In genomic region chr6:99950811-99951210, GRCm38 (mm10) we compare ENCODE assay signal across 28 mouse cellular contexts.
DNase-seq lines count a peak whose midpoint lies in the region; ATAC-seq and TF ChIP-seq lines count a peak whose summit lies in the region.
"Had no signal": no experiment of that assay in that cellular context is flagged by ENCODE, and none has a peak within 500 bp of the region (broad histone marks: within the 10 kb centered on the region; RNA-seq: fewer than 3 reads in every experiment).

No protein-coding gene starts in this region.

- ATAC-seq in midbrain, embryonic 14.5 days (ENCODE audit: low FRiP score, low TSS enrichment), result no peak
- ATAC-seq: CD4-positive, CD25-positive, alpha-beta regulatory T cell, adult 4 months; forebrain, embryonic 15.5 days; hindbrain, embryonic 16.5 days; intestine, embryonic 15.5 days had no signal

- H3K36me3 ChIP-seq in testis, adult 2 months (ENCODE audit: control insufficient read depth, insufficient read depth, low read length), result no peaks in the 10 kb centered on the region
- H3K36me3 ChIP-seq in midbrain, embryonic 14.5 days (ENCODE audit: control insufficient read depth, insufficient read depth, low read length), result no peaks in the 10 kb centered on the region
- H3K36me3 ChIP-seq: embryonic facial prominence, embryonic 10.5 days; embryonic facial prominence, embryonic 13.5 days; forebrain, embryonic 12.5 days; forebrain, embryonic 15.5 days; hindbrain, embryonic 10.5 days; hindbrain, embryonic 13.5 days; intestine, embryonic 15.5 days had no signal

- no peak for TF ChIP-seq POLR2A in testis, adult 2 months (IDR thresholded peaks at IDR 0.05; ENCODE audit: control insufficient read depth, low read depth, low read length)

- H3K9me3 ChIP-seq in midbrain, embryonic 14.5 days (ENCODE audit: control insufficient read depth, low read length), result no peaks in the 10 kb centered on the region
- H3K9me3 ChIP-seq: embryonic facial prominence, embryonic 10.5 days; embryonic facial prominence, embryonic 13.5 days; forebrain, embryonic 12.5 days; forebrain, embryonic 15.5 days; hindbrain, embryonic 10.5 days; hindbrain, embryonic 13.5 days; intestine, embryonic 15.5 days had no signal

- H3K4me3 ChIP-seq in testis, adult 2 months (ENCODE audit: control insufficient read depth, low read depth, low read length), result peak overlapping the region; percentile 27
- H3K4me3 ChIP-seq in midbrain, embryonic 14.5 days (replicated peaks; ENCODE audit: low read depth, low read length), result no peak overlapping the region
- H3K4me3 ChIP-seq: embryonic facial prominence, embryonic 10.5 days; embryonic facial prominence, embryonic 13.5 days; erythroblast, embryonic 14.5 days; forebrain, embryonic 12.5 days; forebrain, embryonic 15.5 days; heart, adult 2 months; hindbrain, embryonic 10.5 days; hindbrain, embryonic 13.5 days; intestine, embryonic 15.5 days had no signal

- no peak overlapping the region for H3K27ac ChIP-seq in testis, adult 2 months (ENCODE audit: control insufficient read depth, insufficient read depth, low read depth, low read length)
- no peak overlapping the region for H3K27ac ChIP-seq in midbrain, embryonic 14.5 days (replicated peaks; ENCODE audit: low read depth, low read length)
- H3K27ac ChIP-seq: embryonic facial prominence, embryonic 10.5 days; embryonic facial prominence, embryonic 13.5 days; forebrain, embryonic 12.5 days; forebrain, embryonic 15.5 days; heart, adult 2 months; hindbrain, embryonic 10.5 days; hindbrain, embryonic 13.5 days; intestine, embryonic 15.5 days had no signal

- peaks cover 4% of the 10 kb centered on the region for H3K4me1 ChIP-seq in testis, adult 2 months (ENCODE audit: control insufficient read depth, insufficient read depth, low read length)
- H3K4me1 ChIP-seq in midbrain, embryonic 14.5 days (ENCODE audit: control insufficient read depth, insufficient read depth, low read length), result peaks cover 19% of the 10 kb centered on the region
- H3K4me1 ChIP-seq: intestine, embryonic 15.5 days had no signal

- 94% methylated on average over 8 of the region's 8 CpGs for WGBS in midbrain, embryonic 14.5 days

- H3K4me2 ChIP-seq in midbrain, embryonic 14.5 days (ENCODE audit: low read length), result no peak overlapping the region
- H3K4me2 ChIP-seq: embryonic facial prominence, embryonic 13.5 days; forebrain, embryonic 12.5 days; forebrain, embryonic 15.5 days; heart, embryonic 11.5 days; hindbrain, embryonic 13.5 days; intestine, embryonic 15.5 days had no signal

- H3K27me3 ChIP-seq in testis, adult 2 months (ENCODE audit: control insufficient read depth, insufficient read depth, low read length), result no peaks in the 10 kb centered on the region
- H3K27me3 ChIP-seq in midbrain, embryonic 14.5 days (ENCODE audit: control insufficient read depth, insufficient read depth, low read length), result no peaks in the 10 kb centered on the region
- H3K27me3 ChIP-seq: embryonic facial prominence, embryonic 13.5 days; forebrain, embryonic 12.5 days; forebrain, embryonic 15.5 days; intestine, embryonic 15.5 days had no signal

- DNase-seq in testis, postnatal 14 days (ENCODE audit: low spot score), result no peak
- DNase-seq in ES-CJ7 (ENCODE audit: low read depth, low spot score) (peak; percentile 62), ZHBTc4 (ENCODE audit: low read depth, low spot score) (peak; percentile 29)
- no peak for DNase-seq in heart, adult 8-10 months (ENCODE audit: low spot score)
- DNase-seq in cerebellum, adult 8-10 months, result no peak
- no peak for DNase-seq in midbrain, embryonic 14.5 days
- DNase-seq: adrenal gland, adult 2 months; adrenal gland, postnatal 14 days; cerebellum, adult 11 months; cerebellum, adult 2 months; cerebellum, postnatal 10 days; cerebellum, postnatal 36 days; embryo, embryonic 11 days; gastrocnemius, postnatal 25 days; heart, adult 2 months; heart, postnatal 36 days had no signal

- H3K9ac ChIP-seq in midbrain, embryonic 14.5 days (replicated peaks; ENCODE audit: low read length), result no peak overlapping the region
- H3K9ac ChIP-seq: embryonic facial prominence, embryonic 13.5 days; forebrain, embryonic 12.5 days; forebrain, embryonic 15.5 days; hindbrain, embryonic 13.5 days; intestine, embryonic 15.5 days had no signal

- no peak for TF ChIP-seq CTCF in testis, adult 2 months (IDR thresholded peaks at IDR 0.05; ENCODE audit: control insufficient read depth, insufficient read depth, insufficient replicate concordance, low read depth, low read length)

Comparison
In these comparisons a context has a peak if more than half of its experiments do, and no peak if none do; other contexts are left out.
1. DNase-seq: peak in ES-CJ7 (single experiment) and ZHBTc4 (single experiment); none in testis, postnatal 14 days (single experiment), heart, adult 8-10 months (single experiment), cerebellum, adult 8-10 months (single experiment) and midbrain, embryonic 14.5 days (single experiment).